Mouse (Mus musculus) spleen, adult 10 weeks (tissue): Measurements from ENCODE around the gene Olfr1293-ps. TPM values are rescaled to one million over a fixed set of nuclear protein-coding genes. Genes with fewer than 3 reads are reported as not detected.

Experiments used
- polyA plus RNA-seq: library from polyadenylated mRNA; stranded (reverse); fragments of 350-450 nt; fragmentation: Illumina TruSeq; extraction: RNeasy Lipid Tissue Mini Kit (QIAGEN cat#74804); gene quantifications from one replicate; pipeline ENCODE4 v1.2.3, GENCODE M21; 2015; ENCODE audit warnings: low replicate concordance; ENCODE audit not compliant: insufficient read depth

Olfr1293-ps gene
- polyA plus RNA-seq = not detected

DNA sequence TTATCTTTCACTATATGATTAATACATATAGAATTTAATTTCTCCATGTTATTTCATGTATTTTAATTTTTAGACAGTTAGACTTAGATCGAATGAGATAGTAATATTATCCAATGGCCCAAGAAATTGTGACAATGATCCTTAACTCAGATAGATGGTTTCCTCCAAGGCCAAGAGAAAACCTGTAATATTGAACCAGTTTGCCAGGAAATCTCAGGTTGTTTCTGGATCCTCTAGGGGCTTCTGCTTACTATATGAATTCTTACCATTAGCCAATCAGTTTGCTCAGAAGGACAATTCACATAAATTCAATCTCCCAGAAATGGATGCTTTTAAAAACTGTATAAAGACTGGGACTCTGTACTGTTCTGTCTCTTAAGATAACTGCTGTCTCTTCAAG lies at the start of gene Olfr1293-ps:
Olfr1293-ps (plus strand) TSS at position 301 of the 400 bp plus-strand sequence.

DNA sequence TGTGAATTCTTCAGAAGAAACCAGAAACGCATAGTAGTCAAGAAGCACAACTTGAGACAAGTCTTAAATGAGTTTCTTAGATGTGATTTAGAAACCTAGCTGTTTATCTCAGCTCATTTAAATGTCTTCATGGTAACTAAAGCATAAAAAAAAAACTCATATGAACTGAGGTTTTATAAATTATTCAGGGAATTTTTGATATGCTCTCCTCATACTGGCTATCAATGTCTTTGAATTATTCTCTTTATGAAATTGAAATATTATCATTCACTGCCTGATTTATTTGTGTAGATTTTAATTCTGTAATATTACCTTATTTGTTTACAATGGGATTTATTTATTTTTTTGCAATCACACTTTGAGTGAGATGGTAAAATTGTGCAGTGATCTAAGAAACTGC lies 44.5 kb upstream of the Olfr1293-ps start, which contains the start of gene Olfr1289:
Olfr1289 (plus strand) TSS at position 301 of the 400 bp plus-strand sequence.

DNA sequence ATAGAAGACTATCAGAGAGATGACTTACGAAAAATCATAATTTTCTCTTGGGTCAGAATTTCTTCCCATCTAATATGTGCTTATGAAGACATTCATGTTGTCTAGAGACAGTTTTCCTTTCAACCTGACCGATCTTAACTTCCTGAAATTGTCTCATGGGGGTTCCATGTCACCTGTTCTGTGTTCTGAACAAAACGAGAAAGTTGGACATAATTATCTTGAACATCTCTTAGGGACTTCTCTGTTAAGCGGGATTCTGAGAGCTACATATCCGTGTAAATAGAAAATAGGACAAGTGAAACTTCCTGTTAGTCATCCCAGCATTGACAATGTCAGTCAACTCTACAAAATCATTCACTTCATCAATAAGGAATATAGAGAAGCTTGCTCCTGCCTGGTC lies 31.3 kb upstream of the Olfr1293-ps start, which contains the start of gene Olfr1290:
Olfr1290 (minus strand) TSS at position 101 of the 400 bp plus-strand sequence.

DNA sequence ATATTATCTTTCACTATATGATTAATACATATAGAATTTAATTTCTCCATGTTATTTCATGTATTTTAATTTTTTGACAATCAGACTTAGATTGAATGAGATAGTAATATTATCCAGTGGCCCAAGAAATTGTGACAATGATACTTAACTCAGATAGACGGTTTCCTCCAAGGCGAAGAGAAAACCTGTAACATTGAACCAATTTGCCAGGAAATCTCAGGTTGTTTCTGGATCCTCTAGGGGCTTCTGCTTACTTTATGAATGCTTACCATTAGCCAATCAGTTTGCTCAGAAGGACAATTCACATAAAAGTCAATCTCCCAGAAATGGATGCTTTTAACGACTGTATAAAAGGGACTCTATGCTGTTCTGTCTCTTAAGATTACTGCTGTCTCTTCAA lies 28.1 kb upstream of the Olfr1293-ps start, which contains the start of gene Olfr1291-ps1:
Olfr1291-ps1 (plus strand) TSS at position 301 of the 400 bp plus-strand sequence.

DNA sequence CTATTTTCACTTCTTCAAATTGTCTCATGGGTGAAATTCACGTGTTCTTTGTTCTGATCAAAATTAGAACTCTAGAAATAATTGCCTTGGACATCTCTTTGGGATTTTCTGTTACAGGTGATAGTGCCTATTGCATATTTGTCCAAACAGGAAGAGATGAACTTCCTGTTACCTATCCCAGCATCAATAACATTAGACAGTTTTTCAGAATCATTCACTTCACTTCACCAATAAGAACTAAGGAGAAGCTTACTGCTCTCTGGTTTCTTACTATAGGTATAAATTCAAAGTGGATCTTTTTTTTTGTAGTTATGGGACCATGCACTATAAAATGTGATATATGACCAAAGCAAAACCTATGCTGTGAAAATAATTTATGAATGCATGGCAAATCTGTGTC lies 15.2 kb downstream of the Olfr1293-ps start, which contains the start of gene Olfr1294:
Olfr1294 (minus strand) TSS at position 101 of the 400 bp plus-strand sequence.

DNA sequence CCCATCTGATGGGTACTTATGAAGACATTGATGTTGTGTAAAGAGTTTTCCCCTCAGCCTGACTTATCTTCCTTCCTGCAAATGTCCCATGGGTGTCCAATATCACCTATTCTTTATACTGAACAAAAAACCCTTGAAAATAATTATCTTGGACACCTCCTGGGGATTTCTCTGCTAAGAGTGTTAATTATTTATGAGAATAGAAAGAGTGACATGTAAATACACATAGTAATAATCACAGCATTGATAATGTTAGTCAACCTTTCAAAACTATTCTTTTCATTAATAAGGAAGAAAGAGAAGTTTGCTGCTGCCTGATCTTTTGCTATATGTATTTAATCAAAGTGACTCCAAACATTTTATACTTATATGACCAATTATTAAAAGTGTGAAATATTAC lies 44.6 kb downstream of the Olfr1293-ps start, which contains the start of gene Olfr1295:
Olfr1295 (minus strand) TSS at position 101 of the 400 bp plus-strand sequence.

Other genes starting within 250 kb of the Olfr1293-ps start
- gene Olfr1278, start 235.1 kb upstream of the Olfr1293-ps start, polyA plus RNA-seq = not detected
- gene Olfr1279, start 224.6 kb upstream of the Olfr1293-ps start, polyA plus RNA-seq = not detected
- gene Olfr1280, start 211.2 kb upstream of the Olfr1293-ps start, polyA plus RNA-seq = not detected
- gene Olfr1281, start 198.7 kb upstream of the Olfr1293-ps start, polyA plus RNA-seq = not detected
- gene Olfr1282, start 189.1 kb upstream of the Olfr1293-ps start, polyA plus RNA-seq = not detected
- not detected for gene Olfr1283, start 158.4 kb upstream of the Olfr1293-ps start, polyA plus RNA-seq
- not detected for gene Olfr1284, start 149.7 kb upstream of the Olfr1293-ps start, polyA plus RNA-seq
- not detected for gene Olfr1286, start 102.1 kb upstream of the Olfr1293-ps start, polyA plus RNA-seq
- gene Olfr1287, start 76.1 kb upstream of the Olfr1293-ps start, polyA plus RNA-seq = not detected
- gene Olfr1288, start 51.1 kb upstream of the Olfr1293-ps start, polyA plus RNA-seq = not detected
- not detected for gene Olfr1289, start 44.4 kb upstream of the Olfr1293-ps start, polyA plus RNA-seq
- not detected for gene Olfr1290, start 31.4 kb upstream of the Olfr1293-ps start, polyA plus RNA-seq
- not detected for gene Olfr1291-ps1, start 28.0 kb upstream of the Olfr1293-ps start, polyA plus RNA-seq
- gene Olfr1294, start 15.1 kb downstream of the Olfr1293-ps start, polyA plus RNA-seq = not detected
- not detected for gene Olfr1295, start 44.5 kb downstream of the Olfr1293-ps start, polyA plus RNA-seq
- not detected for gene Olfr1297, start 101.3 kb downstream of the Olfr1293-ps start, polyA plus RNA-seq
- not detected for gene Olfr1298, start 124.0 kb downstream of the Olfr1293-ps start, polyA plus RNA-seq
- not detected for gene Olfr1299, start 136.2 kb downstream of the Olfr1293-ps start, polyA plus RNA-seq
- not detected for gene Olfr1301, start 225.8 kb downstream of the Olfr1293-ps start, polyA plus RNA-seq